Mouse (Mus musculus) CD4-positive, CD25-positive, alpha-beta regulatory T cell, adult 2 months (primary cell): ENCODE measurements around the gene Gm3383.
"Not testable (repeated sequence)": the region's sequence is repeated elsewhere in the genome, so short reads cannot be mapped to it uniquely, and the experiment has no call there.

Source experiments
- DNase-seq: peaks from one replicate; pipeline ENCODE4 v3.0.0-alpha.2; 2012; ENCODE audit warnings: low read depth, low spot score

The Gm3383 gene

GRCm38 (mm10) chr14:5807882-5808281, at the start of gene Gm3383:
Gene Gm3383, minus strand, starts transcription at chr14:5807982.
- DNase-seq, result not testable (repeated sequence)

GRCm38 (mm10) chr14:5855911-5856310, 48.1 kb upstream of the Gm3383 start:
- DNase-seq, result not testable (repeated sequence)

GRCm38 (mm10) chr14:5830229-5830628, 22.4 kb upstream of the Gm3383 start, which contains the start of gene Gm3424:
Gene Gm3424, minus strand, starts transcription at chr14:5830329.
- not testable (repeated sequence) for DNase-seq

GRCm38 (mm10) chr14:5812699-5813356, 5.0 kb upstream of the Gm3383 start:
- DNase-seq, result not testable (repeated sequence)

DNA sequence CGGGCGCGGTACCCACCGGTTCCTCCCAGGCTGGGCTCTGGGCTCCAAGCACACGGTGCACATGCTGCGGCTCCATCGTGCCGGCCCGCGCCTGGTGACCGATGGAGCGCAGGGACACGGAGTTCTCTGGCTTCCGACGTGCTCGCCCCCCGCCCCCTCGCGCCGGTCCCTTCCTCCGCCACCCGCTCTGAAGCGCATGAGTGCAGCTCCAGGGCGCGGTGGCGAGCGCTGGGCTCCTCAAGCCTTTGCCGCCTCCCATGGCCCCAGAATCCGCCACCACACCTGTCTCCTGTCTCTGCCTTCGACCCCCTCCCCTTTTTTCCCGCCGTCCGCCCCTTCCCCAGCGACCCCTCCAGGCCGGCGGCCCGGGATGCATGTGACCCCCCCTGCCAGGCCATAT, 66.3 kb downstream of the Gm3383 start, which contains the start of gene Gm3373:
TSS of gene Gm3373 (minus strand) at position 101 of the 400 bp plus-strand sequence.
- not testable (repeated sequence) for DNase-seq

DNA sequence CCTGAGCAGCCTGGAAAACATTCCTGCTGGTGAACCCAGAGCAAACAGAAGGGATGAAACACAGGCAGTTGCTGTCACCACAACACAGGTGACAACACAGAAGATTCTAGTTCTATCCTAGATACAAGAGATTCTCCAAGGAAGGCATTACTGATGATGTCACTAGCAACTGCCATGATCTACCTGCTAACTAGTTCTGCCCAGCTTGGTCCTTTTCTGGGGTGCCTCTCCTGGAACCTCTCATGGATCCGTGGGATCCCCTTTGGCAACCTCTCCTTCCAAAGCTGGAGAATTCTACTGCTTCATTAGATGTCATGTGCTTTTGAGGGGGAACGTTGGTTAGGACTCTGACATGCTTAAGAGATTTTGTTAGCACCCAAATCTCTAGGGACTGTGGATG, 120.4 kb downstream of the Gm3383 start, which contains the start of gene Gm9603:
TSS of gene Gm9603 (minus strand) at position 101 of the 400 bp plus-strand sequence.
- DNase-seq, result not testable (repeated sequence)

GRCm38 (mm10) chr14:5632928-5633327, 174.9 kb downstream of the Gm3383 start, which contains the start of gene Gm8265:
Gene Gm8265, minus strand, starts transcription at chr14:5633028.
- DNase-seq, result not testable (repeated sequence)
